Mouse (Mus musculus) MEL-GATA-1-ER (cell line): ENCODE results near the gene Brca1.
"Not testable (repeated sequence)": the region's sequence is repeated elsewhere in the genome, so short reads cannot be mapped to it uniquely, and the experiment has no call there.

Experiments used
- DNase-seq: peaks from one replicate; pipeline ENCODE4 v3.0.0-alpha.2; 2012; ENCODE audit warnings: low read depth; ENCODE audit errors: extremely low read depth

Brca1 gene

DNA sequence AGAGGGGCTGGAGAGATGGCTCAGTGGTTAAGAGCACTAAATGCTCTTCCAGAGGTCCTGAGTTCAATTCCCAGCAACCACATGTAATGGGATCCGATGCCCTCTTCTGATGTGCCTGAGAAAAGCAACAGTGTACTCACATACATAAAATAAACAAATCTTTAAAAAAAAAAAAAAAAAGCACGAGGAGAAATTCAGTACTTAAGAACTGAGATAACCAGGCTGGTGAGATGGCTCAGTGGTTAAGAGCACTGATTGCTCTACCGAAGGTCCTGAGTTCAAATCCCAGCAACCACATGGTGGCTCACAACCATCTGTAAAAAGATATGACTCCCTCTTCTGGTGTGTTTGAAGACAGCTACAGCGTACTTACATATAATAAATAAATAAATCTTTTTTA is 102.2 kb downstream of the Brca1 start:
- DNase-seq, result not testable (repeated sequence)

DNA sequence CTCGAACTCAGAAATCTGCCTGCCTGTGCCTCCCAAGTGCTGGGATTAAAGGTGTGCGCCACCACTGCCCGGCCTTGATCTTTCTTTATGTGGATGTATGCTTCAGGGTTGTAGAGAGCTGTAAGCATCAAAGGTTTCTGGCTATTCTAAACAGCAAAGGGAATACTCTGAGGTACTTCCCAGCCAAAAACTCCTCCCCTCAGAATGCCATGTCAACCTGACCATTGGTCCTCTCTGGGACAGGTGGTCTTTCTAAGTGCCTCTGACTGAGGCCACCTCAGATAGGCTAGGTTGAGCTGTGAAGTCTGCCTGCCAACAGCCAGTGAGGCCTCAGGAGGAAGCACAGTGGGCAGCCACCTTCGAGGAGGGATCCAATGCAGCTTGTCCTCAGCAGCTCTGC is 102.9 kb downstream of the Brca1 start:
- no peak for DNase-seq

DNA sequence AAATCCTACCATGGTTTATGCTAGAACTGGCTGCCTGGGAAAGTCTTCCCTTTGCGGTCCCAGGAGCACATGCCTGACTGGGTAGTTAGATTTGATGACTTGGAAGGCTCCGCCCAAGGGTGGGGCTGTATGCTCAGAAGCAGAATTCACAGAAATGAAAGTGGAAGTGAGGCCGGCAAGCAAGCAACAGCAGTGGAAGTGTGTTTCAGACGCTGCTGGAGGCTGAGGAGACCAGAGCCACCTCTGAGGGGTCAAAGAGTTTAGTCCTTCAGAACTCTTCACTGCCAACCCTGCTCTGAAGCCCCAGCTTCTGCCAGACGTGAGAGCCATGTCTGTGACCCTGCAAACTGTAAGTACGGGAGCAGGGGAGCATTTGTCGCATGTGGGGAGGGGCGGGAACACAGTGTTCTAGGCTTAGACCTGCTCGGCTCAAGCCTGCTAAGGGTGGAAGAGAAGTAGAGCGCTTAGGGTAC is 103.4 kb downstream of the Brca1 start, which contains the start of gene Ifi35:
Gene Ifi35, plus strand, starts transcription at position 134 of the 473 bp plus-strand sequence.
- peak; percentile 95 for DNase-seq

DNA sequence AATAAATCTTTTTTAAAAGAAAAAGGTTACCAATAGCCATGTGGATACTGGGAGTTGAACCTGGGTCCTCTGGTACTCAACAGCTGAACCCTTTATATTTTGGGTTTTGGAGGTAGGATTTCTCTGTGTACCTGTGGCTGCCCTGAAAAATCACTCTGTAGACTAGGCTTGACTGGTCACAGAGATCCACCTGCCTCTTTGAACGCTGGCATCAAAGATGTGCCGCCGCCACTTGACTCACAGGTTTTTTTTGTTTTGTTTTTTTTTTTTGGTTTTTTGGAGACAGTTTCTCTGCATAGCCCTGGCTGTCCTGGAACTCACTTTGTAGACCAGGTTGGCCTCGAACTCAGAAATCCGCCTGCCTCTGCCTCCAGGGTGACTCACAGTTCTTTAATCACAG is 104.0 kb downstream of the Brca1 start:
- DNase-seq, result no peak

DNA sequence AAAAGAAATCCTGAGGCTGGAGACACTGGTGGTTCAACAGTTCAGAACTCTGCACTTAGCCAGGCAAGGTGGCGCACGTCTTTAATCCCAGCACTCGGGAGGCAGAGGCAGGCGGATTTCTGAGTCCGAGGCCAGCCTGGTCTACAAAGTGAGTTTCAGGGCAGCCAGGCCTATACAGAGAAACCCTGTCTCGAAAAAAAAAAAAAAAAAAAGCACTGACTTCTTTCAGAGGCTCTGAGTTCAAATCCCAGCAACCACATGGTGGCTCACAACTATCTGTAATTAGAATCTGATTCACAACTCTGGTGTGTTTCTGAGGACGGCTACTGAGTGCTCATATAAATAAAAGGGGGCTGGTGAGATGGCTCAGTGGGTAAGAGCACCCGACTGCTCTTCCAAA is 104.9 kb downstream of the Brca1 start:
- not testable (repeated sequence) for DNase-seq

GRCm38 (mm10) chr11:101446319-101446718 is 105.4 kb downstream of the Brca1 start:
- DNase-seq, result no peak

DNA sequence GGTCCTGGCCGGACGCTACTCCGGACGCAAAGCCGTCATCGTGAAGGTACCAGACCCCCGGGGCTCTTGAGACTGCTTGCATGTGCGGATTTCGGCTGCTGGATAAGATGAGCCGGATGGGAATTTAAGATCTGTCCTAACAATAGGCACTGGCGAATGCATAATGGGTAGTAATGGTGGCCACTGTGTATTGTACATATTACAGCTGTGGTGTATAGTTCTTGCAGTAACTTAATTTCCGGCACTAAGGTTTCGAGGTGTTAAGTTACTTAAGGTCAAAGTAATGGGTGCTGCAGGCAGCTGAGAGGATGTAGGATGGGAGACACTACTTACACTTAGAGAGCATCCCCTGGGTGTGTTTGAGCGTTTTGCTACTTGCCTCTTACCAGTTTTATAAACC is 109.0 kb downstream of the Brca1 start:
- no peak for DNase-seq

DNA sequence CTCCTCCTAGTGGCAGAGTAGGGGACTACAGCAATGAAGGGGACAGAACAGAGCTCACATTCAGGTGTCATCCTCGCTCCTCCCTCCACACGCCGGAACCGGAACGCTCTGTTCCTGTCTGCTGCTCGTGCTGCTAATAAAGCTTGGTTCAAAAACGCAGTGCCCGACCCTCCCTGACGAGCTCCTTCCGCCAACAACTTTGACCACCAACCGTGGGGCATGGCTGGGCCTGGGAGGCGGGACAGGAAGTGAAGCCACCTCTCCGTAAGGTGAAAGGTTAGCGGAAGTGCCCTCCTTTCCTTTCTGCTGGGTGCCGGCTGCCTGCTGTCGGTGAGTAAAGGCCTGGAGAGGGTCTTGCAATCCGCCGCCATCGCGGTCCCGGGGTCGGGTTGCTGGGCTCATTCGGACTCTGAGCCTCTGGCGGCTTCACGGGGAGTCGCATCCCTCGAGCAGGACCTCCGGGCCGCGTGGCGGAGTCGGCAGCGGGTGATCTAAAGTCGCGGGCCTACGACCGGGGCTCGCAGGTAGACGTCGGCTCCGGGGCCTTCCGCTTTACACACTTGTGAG is 109.5 kb downstream of the Brca1 start, which contains the start of gene Rpl27:
Gene Rpl27, plus strand, starts transcription at position 172 of the 567 bp plus-strand sequence.
- peak; percentile 99 for DNase-seq

DNA sequence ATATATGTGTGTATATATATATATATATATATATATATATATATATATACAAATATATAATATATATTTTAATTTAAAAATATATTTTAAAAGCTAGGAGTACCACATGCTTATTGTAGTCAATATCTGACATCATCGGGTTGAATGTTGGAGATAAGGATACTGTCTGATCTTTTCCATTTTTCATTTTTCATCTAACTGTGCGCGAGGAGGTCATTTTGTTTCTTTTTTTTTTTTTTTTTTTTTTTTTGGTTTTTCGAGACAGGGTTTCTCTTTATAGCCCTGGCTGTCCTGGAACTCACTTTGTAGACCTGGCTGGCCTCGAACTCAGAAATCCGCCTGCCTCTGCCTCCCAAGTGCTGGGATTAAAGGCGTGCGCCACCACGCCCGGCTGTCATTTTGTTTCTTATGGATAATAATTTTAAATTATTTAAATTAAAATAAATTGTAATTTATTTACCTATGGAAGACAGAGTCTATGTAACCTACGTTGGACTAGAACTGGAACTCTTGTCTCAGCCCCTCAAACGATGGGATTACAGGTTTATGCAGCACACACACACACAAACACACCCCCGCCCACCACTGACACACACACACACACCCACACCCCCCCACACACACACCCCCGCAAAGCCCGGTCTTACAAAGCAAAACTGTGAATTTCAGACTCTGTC is 110.2 kb downstream of the Brca1 start:
- DNase-seq, result not testable (repeated sequence)
